Mouse (Mus musculus) R1 (cell line): ENCODE results near the gene Tbcb.
"Not testable (repeated sequence)": the region's sequence is repeated elsewhere in the genome, so short reads cannot be mapped to it uniquely, and the experiment has no call there.

Experiments
- DNase-seq: peaks from one replicate; pipeline ENCODE4 v3.0.0-alpha.2; 2018; ENCODE audit warnings: low read depth, low spot score

Tbcb gene

DNA sequence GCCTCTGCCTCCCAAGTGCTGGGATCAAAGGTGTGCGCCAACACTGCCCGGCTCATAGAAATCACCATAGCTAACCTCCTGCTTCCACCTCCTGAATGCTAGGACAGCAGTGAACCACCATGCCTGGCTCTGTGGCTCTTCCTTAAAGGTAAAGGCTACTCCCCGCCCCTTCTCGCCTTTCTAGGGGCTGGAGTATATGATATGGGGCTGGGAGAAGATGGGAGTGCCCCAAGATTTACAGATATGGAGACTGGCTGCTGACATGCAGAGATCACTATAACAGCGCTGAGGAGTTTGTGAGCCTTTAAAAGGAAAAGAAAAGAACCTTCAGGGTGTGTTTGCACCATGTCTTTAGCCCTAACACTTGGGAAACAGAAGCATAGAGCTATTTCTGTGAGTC is 9.9 kb downstream of the Tbcb start:
- no peak for DNase-seq

DNA sequence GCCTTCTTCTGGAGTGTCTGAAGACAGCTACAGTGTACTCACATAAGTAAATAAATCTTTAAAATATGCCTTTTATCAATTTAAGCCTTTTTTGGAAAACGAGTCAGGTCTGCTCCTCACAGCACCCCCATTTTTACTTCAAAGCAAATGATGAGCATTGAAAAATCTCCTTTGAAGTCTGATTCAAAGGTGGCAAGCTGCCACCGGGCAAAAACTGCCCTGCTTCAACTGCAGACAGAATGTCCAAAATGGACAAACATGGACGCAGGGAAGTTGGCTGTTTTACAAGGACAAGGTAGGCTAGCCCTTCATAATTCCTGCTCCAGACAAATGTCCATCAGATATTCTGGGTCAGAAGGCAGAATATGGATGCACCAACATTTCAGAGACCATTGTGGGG is 10.6 kb downstream of the Tbcb start:
- no peak for DNase-seq

DNA sequence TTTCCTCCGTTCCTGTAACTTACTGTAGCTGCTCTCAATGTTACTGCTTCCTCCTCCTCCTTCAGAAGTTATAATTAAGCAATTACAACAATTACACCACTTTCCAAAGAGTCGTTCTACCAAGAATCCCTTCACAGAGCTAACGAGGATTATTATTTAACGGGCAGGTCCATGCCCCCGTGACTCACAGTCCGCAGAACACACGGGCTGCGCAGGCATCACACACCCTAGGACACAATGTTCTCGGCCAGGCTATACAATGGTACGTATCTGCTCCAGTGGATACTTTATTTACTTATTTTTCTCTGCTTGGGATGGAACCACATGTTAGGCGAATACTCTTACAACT is 12.1 kb downstream of the Tbcb start:
- DNase-seq = no peak

DNA sequence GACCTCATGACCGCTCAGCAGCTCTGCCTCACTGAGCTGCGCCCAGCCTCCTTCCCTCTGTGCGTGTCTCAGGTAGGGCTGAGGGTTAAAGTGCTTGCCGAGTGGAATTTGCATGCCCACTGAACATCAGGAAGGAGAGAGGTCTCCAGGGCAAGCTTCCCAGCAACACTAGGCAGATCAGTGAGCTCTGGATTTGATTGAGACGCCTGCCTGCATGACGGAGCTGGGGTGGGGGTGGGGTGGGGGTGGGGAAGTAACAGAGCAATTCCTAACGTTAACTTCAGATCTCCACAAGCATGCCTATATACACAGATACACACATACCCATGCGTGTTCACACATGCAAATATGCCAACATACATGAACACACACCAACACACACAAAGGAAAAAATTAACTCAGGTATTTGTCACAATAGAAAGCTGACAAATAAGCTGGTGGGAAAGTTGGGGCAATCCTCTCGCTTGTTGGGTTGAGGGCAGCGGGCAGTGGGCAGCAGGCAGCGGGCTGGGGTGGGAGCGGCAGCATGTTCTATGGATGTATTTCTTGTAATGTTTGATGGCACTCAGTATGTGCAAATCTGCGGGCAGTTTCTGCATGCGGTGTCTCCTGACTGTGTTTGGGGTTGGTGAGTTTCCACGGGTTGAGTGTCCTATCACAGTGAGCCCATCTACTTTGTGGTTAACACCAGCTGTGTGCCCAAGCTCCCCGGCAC is 12.6 kb downstream of the Tbcb start:
- DNase-seq = peak; percentile 89

DNA sequence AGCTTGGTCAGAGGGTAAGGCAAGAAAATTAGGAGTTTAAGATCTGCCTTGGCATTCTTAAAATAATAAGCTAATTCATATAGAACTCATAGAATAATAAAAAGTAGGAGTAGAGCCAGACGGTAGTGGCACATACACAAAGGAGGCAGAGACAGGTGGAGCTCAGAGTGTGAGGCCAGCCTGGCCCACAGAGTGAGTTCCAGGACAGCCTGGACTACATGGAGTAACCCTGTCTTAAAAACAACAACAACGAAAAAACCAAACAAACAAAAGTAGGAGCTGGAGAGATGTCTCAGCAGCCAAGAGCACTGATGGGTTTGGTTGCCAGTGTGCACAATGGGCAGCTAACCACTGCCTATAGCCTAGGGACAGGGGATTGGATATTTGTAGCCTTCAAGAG is 14.8 kb downstream of the Tbcb start:
- DNase-seq = no peak

DNA sequence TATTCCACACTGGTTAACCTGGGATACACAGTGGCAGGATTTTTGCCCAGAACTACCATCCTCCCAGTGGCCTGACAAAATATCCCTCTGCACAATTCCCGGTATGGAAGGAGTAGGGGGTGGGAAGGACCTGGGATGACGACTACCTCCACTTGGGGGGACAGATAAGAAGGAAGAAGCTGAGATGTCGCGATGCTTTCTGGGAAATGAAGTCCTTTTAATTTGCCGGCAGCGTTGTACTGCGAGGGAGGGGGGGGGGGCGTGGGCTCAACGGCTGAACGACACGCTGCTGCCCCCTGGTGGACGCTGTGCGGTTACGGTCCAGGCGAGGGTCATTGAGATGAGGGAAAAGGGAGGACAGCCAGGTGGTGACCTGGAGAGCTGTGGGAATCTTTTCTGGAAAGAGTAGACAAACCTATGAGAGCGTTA is 15.3 kb downstream of the Tbcb start:
- DNase-seq = peak; percentile 94

DNA sequence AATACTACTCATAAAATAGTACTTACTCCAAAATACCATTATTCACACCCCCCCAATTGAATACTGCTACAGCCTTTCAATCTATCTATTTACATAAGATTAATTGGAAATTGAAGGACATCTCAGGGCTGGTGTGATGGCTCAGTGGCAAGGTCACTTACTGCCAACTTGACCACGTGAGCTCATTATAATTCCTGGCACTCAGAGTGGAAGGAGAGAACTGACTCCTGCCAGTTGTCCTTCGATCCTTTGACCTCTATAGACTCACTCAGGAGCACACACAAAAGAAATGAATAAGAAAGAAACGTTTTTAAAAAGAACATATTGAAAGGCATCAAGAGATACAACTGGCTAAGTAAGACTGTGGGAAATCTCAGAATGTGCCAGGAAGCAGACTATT is 16.2 kb downstream of the Tbcb start:
- peak; percentile 73 for DNase-seq

DNA sequence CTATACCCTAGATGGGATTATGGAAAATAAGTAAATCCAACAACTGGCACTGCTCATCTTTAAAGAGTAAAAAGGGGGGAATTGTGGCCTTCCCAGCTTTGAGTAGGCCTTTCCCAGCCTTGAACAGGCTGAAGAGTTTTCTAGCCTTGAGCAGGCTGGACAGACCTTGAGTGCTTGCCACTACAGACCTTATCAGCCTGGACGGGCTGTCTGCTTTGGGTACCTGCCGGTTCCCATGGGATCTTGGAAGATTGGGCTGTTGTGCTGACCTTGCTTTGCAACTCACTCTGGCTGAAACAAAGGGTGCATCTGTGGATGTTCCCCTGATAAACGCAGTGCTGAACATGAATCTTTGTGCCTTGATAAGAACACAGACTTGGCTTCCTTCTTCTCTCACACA is 18.2 kb downstream of the Tbcb start:
- no peak for DNase-seq

DNA sequence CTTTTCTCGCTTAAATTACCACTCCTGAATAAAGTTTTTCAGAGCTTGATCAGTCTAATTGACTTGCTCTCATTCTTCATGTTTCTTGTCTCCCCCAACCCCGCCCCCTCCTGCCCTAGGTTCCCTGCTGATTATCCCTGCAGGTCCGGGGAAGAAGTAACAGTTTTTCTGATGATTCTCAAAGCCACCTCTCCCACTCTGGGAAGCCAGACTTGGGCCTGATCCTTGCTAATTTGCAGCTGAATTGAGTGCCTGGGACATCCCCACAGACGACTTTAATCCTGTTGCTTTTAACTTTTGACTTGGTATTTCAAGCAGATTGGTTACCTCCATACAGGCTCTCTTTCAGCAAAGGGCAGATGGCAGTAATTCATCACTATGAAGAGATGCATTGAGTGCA is 21.0 kb downstream of the Tbcb start:
- DNase-seq = peak; percentile 81

DNA sequence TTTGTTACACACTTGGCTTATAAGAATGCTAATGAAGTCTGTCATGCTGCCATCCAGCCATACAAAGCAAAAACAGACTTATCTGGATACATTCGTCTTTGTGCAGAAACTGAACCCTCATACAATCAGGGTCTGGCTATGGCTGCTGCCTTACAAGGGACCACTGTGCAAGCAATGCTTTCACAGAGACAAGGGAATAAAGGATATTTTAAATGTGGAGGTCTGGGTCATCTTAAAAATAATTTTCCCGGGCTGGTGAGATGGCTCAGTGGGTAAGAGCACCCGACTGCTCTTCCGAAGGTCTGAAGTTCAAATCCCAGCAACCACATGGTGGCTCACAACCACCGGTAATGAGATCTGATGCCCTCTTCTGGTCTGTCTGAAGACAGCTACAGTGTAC is 25.7 kb downstream of the Tbcb start:
- DNase-seq = not testable (repeated sequence)

DNA sequence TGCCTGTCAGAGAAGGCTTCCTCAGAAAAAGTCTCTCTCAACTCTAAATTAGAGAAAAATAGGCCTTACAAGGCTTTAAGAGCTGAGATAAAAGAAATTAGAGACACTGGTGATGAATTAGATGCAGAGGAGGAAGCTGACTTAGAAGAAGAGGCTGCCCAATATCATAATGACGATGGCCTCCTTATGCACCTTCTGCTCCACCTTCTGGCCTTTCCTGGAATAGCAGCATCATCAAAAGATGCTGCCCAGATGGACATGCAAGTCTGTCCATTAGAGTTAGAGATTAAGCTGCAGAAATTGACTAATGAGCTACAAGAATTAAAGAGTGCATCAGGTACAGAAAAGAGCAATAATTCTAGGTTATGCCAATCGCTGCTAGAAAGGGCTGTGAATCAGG is 26.7 kb downstream of the Tbcb start:
- peak; percentile 72 for DNase-seq

DNA sequence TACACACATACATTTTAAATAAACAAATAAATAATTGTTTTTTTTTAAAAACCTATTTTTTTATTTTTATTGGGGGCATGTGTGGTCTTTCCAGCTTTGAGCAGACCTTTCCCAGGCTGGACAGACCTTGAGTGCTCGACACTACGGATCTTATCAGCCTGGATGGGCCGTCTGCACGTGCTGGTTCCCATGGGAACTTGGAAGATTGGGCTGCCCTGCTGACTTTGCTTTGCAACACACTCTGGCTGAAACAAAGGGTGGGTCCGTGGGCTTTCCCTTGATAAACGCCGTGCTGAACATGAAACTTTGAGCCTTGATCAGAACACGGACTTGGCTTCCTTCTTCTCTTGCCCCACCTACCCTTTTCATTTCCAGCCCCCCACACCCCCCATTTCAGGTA is 27.7 kb downstream of the Tbcb start:
- peak; percentile 63 for DNase-seq

DNA sequence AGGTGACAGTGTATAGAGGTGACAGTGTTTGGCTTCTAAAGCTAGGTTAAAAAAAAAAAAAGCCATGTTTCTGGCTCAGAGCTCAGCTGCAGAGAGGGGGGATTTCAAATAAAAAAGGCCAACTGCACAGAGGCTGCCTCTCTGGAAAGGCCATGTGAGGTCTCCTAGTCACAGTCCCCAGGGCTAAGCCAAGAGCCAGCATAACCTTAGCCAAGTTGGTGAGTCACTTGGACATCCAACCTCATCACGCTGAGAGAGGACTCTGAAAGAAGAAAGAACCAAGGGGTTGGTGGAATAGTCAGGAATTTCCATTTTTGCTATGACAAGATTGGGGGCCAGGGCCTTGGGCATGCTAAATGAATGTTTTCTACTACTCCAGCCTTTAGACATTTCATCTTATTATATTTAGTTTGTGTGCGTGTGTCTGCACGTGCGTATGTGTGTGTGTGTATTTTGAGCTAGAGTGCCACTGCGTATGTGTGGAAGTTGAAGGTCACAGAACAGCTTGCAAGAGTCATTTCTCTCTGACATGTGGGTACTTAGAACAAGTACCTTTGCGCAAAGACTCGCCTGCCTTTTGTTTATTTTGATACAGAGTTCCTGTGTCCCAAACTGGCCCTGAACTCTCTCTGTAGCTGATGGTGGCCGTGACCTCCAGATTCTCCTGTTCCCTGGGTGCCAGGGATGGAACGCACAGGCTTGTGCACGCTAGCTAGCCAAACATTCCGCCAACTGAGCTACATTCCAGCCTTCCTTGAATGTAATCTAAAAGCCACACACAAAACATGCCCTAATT is 29.0 kb downstream of the Tbcb start:
- no peak for DNase-seq

DNA sequence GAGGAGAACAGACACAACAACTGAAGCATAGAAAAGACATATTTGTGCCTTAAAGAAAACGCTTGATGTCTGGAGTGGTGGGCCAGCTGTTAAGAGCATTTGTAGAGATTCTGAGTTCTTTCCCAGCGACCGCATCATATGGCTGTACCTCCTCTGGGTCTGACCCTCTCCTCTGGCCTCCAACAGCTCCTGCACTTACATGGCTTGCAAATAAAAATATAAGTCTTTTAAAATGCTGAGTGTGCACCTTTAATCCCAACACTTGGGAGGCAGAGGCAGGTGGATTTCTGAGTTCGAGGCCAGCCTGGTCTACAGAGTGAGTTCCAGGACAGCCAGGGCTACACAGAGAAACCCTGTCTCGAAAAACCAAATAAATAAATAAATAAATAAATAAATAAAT is 31.4 kb downstream of the Tbcb start:
- DNase-seq = not testable (repeated sequence)

DNA sequence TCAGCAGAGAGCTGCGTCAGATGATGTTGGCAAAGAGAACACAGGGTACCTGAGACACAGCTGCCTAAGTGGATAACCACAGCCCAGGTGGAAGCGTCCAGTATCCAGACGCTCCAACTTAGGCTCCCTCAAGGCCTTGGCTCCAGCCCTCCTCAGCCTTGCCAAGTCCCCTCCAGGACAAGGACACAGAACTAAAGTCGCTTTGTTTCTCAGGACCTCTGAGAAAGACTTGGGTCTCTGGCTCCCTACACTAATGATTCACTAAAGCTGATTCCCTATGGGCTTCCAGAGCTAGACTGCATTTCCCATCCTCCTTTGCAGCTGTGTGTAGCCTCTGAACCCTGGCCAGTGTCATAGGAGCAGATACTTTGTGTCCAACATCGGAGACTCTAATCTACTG is 31.9 kb downstream of the Tbcb start:
- no peak for DNase-seq

DNA sequence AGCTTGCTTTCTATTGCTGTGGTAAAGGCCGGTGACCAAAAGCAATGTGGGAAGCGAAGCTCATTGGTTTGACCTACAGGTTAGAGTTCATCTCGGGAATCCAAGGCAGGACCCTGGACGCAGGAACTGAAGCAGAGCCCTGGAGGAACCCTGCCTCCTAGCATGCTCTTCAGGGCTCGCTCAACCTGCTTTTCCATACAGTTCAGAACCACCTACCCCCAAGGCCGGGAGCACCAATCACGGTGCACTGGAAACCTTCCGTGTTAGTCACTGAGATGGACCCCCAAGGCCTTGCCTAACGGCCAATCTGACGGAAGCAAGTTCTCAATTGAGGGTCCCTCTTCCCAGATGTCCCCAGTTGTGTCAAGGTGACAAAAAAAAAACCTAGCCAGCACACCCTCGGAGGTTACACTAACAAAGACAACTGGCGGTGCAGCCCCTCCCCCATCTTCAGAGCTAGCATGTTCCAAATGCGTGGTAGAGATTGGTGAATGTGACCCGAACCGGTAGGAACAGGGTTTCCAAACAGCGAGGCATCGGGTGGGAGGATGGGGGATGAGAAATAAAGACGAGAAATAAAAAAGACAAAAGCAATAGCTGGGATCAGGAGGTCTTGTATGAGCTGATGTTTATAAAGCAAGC is 32.5 kb downstream of the Tbcb start:
- DNase-seq = peak; percentile 85

DNA sequence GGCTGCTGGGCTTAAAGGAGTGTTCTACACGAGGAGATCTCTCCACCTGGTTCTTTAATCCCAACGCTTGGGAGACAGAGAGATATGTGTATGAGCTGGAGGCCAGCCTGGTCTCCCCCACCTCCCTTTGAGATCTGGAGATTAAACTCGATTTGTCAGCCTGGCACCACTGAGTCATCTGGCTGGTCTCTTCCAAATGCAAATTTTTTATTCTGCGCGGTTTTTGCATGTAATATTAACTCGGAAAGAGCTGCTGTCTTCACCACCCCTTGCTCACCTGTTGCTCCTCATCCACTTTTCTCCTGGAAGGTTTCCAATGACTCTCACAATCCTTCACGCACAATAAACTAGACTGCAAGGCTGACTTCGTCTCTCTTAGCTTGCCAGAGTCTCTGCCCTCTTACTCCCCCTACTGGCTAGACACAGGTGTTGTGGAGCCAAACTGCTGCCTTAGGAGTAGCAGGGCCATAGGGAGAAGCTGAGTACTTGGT is 33.5 kb downstream of the Tbcb start, which contains the start of gene Capns1:
Capns1 (minus strand) TSS at position 331 of the 491 bp plus-strand sequence.
- peak; percentile 97 for DNase-seq

DNA sequence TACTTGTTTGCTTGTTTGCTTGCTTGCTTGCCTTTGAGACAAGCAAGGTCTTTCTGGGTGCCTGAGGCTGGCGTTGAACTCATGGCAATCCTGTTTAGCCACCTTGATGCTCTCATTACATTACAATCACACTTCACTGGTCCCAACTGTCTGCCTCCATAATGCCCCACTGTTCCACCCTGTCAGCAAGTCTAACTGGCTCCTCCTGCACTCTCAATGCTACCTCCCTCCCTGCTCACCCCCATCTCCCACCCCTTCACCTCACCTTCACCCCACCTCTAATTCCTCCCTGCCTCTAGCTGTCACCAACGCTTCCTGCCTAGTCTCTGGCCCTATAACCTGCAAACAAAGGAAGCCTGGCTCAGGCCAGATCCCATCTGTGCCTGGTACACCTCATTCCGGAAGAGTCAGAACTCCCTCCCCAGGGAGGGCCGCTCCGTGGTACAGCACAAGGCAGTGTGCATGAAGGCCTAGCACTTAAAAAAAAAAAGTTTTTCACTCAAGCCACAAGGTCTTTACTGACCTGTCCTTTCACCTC is 34.4 kb downstream of the Tbcb start:
- peak; percentile 99 for DNase-seq

DNA sequence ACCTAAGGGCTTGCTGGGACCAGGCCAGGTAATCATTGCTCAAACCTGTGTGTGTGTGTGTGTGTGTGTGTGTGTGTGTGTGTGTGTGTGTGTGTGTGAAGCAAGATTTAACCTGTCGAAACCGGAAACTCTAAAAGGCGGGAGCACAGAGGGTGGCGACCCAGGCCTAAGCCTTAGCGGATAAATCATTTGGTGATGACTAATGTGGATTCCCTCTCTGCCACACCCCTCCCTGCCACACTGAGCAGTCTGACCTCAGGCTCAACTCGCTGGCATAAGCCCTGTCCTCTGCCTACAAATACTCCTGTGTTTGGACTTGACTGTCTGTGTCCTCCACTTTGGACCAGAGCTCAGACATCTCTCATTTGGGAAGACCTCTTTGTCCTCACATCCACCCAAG is 35.9 kb downstream of the Tbcb start:
- peak; percentile 94 for DNase-seq

DNA sequence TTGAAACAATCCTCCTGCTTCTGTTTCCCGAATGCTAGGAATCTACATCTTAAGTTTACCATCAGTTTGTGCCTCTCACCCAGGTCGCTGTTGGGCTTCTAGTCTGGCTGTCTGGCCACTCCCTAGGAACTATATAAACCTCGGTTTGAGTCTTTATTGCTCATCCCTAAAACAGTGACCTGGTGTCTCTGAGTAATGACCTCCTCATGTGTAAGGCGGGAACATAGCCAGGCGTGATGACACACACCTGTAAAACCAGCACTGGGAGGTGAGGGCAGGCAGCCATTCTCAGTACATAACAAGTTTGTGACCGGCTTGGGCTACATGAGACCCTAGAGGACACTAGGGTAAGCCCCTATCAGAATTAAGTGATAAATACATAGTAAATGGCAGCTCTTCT is 36.6 kb downstream of the Tbcb start:
- DNase-seq = no peak

DNA sequence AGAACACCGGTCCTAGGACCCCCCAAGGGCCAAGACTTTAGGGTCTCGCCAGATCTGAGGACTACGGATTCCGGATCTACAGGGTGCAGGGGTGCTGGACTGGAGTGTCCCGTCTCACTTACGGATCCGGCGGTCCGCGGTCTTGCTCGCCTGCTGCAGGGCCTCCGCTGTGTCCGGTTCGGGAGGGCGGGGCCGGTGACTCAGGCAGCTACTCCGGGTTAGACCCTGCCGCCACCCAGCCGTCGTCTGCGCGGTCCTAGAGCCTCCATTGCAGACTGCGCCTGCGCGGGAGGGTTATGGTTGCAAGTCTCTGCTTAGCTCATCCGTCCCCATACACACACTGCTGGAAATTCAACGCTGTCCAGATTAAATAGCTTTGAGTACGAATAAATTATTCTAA is 37.2 kb downstream of the Tbcb start:
- DNase-seq = peak; percentile 96

DNA sequence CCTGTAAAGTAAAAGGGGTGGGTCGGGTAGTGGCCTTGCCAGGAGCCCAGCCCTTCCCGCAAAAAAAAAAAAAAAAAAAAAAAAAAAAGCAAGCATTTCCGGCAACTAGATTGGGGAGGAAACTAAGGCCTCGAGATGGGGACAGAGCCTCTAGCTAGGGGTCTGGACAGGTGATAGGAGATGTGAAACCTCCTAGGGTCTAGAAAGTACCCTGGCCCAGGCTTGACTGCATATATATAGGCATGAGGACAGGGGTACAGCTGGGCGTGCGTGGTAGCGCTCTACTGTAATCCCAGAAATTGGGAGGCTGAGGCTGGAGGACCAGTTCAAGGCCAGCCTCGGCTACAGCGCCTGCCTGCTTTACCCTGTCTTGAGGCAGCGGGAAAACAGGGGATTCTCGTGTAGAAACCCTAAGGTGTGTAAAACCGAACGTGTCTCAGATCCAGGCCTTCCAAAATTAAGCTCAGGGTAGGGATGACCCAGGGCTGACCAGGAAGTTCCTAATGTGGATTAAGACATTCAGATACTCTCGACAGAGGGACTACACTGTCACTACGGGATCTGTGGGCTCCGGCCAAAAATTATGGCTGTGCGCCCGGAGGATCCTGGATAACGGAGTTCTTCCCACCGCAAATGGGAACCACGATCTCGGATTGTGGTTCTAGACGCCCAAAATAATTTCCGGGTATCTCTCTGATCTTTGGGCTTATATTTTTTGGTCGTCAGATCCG is 37.8 kb downstream of the Tbcb start:
- DNase-seq = no peak
